Mouse (Mus musculus): ENCODE measurements around the gene Mdga1.
A peak's percentile ranks its signal among the peaks of the same experiment; 100 is the strongest.
"Not testable (repeated sequence)": the region's sequence is repeated elsewhere in the genome, so short reads cannot be mapped to it uniquely, and the experiment has no call there.

Mdga1 gene

DNA sequence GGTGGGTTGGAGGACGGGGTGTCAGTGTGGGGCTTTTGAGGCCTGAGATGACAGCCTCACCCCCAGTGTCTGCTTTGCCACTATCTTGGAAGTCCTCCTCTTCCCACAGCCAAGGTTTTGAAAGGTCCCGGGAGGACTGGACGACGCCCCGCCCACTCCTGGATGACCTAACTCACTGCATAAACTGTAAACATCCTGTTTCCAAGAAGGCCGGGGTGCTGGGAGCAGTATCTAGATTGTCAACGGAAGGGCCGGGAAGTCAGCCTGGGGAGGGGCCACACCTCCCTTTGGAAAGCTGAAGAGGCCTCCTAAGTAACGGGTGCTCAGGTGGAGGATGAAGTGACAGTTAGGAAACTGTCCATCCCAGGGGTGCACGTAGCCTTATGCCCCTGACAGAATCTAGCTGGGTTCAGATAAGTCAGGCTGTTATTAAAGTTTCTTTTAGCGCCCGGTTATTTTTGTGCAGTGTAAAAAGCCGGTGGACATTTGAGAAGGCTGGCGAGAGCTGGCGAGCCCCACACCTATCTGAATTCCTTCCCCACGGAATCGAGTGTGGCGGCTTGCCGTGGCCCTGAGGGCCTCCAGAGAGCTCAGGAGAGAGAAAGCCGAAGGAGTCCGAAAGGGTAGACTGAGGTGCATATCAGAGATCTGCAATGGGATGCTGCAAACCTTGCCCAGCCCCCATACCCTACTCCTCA, 170.3 kb downstream of the Mdga1 start:
- DNase-seq (ENCODE audit: low read depth), result no peak

- no peak for DNase-seq (ENCODE audit: low read depth)
Observed at GRCm38 (mm10) chr17:29798151-29798550, 171.7 kb downstream of the Mdga1 start.

- DNase-seq (ENCODE audit: low read depth), result no peak
Observed at GRCm38 (mm10) chr17:29796787-29797186, 173.1 kb downstream of the Mdga1 start.

DNA sequence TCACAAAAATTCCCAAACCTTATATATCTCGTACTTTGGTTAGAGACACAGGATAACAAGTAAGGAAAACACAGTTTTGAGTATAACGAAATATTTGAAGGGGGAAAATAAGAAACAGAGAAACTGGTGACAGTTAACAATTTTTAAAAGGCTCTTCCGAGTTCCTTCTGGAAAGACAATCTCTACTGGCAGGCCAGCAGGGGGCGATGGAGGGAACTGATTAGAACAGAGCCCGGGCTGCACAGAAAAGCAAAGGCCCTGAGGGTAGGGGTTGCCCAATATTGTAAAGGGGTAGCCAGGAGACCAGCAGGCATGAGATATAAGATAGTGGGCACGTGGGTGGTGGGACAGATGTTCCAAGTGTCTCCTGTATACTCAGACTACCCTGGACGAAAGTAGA, 173.8 kb downstream of the Mdga1 start:
- peak; percentile 43 for DNase-seq (ENCODE audit: low read depth)

- DNase-seq (ENCODE audit: low read depth), result no peak
Observed at GRCm38 (mm10) chr17:29795050-29795770, 174.7 kb downstream of the Mdga1 start.

DNA sequence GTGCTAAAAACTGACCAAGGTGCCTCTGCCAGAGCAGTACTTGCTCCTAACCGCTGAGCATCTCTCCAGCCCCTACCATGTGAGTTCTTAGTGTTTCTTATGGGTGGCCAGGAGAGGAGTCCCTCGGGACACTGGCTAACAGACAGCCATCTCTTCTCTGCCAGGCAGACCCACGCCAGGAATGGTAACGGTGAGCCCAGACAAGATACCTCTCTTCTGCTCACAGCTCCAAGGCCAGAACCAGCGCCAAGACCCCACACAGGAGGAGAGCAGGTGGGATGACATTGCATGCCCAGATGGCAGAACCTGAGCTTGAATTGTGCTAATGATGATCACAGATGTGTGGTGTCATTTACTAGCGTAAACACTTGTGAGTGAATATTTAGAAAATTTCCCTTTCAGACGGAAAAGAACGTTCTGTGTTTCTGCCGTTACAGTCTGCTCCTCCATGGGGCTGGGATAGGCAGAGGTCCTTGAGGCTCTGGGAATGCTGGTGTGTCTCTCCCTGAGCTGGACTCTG, 178.3 kb downstream of the Mdga1 start:
- no peak for DNase-seq (ENCODE audit: low read depth)

- DNase-seq (ENCODE audit: low read depth), result no peak
Observed at GRCm38 (mm10) chr17:29790231-29790740, 179.6 kb downstream of the Mdga1 start.

DNA sequence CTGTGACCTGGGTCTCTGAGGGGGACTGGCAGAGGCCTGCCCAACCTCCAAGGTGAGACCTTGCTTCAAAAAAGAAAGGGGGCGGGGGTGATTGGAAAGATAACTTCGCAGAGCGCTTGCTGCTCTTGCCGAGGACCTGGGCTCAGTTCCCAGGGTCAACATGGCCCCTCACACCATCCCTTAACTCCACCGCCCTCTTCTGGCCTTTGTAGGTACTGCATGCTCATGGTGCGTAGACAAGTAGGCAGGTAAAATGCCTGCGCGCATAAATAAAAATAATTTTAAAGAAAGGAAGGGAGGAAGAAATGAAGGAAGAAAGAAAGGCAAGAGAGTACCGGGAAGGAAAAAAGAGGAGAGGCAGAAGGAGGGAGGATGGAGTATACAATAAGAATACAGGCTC, 180.2 kb downstream of the Mdga1 start:
- DNase-seq (ENCODE audit: low read depth), result no peak

DNA sequence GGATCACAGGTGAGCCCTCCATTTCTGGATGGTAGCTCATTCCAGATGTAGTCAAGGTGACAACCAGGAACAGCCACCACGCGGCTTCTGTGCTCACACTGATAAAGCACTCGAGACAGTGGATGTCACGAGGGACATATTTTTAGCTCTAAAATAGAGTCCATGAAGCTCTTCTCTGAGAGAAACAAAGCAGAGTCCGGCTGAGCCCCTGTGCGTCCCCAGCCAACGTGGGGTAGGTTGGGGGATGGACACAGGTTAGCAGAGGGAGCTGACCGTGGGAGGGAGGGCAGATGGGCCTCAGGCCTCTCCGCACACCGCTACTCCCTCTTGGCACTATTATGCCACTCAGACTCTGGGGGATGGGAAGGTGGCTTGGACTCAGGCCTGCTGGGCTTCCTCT, 181.3 kb downstream of the Mdga1 start:
- DNase-seq (ENCODE audit: low read depth), result no peak

DNA sequence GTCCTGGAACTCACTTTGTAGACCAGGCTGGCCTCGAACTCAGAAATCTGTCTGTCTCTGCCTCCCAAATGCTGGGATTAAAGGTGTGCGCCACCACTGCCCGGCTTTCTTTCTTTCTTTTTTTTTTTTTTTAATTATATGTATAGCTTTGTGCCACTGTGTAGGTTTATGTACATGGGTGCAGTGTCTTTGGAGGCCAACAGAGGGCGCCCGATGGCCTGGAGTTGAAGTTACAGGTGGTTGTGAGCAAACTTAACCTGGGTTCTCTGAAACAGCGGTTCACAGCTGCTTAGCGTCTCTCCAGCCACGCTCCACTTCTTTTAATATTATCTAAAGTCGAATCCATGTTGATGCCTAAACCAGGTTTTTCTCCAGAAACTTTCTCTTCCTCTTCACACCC, 185.1 kb downstream of the Mdga1 start:
- DNase-seq (ENCODE audit: low read depth), result no peak

DNA sequence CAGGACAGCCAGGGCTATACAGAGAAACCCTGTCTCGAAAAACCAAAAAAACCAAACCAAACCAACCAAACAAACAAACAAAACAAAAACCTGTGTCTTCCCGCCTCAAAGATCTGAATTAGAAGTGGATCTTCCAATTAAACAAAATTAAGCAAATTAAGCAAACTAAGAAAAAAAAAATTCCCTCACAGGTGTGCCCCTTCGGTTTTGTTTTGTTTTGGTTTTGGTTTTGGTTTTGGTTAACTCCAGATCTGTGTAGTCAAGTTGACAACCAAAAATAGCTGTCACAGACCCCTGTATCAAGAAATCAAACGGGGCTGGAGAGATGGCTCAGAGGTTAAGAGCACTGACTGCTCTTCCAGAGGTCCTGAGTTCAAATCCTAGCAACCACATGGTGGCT, 188.4 kb downstream of the Mdga1 start:
- DNase-seq (ENCODE audit: low read depth), result not testable (repeated sequence)

- no peak for DNase-seq (ENCODE audit: low read depth)
Observed at GRCm38 (mm10) chr17:29778021-29778420, 191.9 kb downstream of the Mdga1 start.
